Comparison of ENCODE assay signal across 20 mouse cellular contexts in genomic region chr8:87049746-87050145, GRCm38 (mm10).
A peak's percentile ranks its signal among the peaks of the same experiment; 100 is the strongest.
DNase-seq lines count a peak whose midpoint lies in the region; ATAC-seq lines count a peak whose summit lies in the region.
"Had no signal": no experiment of that assay in that cellular context is flagged by ENCODE, and none has a peak within 500 bp of the region (broad histone marks: within the 10 kb centered on the region; RNA-seq: fewer than 3 reads in every experiment).

No protein-coding gene starts in this region.

- intact Hi-C loops in left cerebral cortex, postnatal 4 days (cut with DNase I), result no loop called here
- intact Hi-C loops in left cerebral cortex, postnatal 10 days (cut with DNase I), result no loop called here

- H3K27me3 ChIP-seq in hindbrain, embryonic 16.5 days (replicated peaks; ENCODE audit: control insufficient read depth, insufficient read depth, low read length), result no peaks in the 10 kb centered on the region
- H3K27me3 ChIP-seq: embryonic facial prominence, embryonic 12.5 days; hindbrain, embryonic 12.5 days; liver, embryonic 12.5 days; lung, embryonic 15.5 days; neural tube, embryonic 15.5 days had no signal

- peaks cover 2% of the 10 kb centered on the region; the same call in 1 of the 2 replicates for H3K9me3 ChIP-seq in hindbrain, embryonic 16.5 days (ENCODE audit: control insufficient read depth, low read length)
- H3K9me3 ChIP-seq: embryonic facial prominence, embryonic 12.5 days; limb, embryonic 10.5 days; liver, embryonic 12.5 days; lung, embryonic 15.5 days; neural tube, embryonic 15.5 days had no signal

- H3K36me3 ChIP-seq in hindbrain, embryonic 16.5 days (ENCODE audit: control insufficient read depth, insufficient read depth, low read length), result no peaks in the 10 kb centered on the region
- H3K36me3 ChIP-seq: embryonic facial prominence, embryonic 12.5 days; hindbrain, embryonic 12.5 days; limb, embryonic 10.5 days; liver, embryonic 12.5 days; lung, embryonic 15.5 days; neural tube, embryonic 15.5 days had no signal

- peak; percentile 40; the same call in 1 of the 2 replicates for ATAC-seq in cerebellum, adult (ENCODE audit: insufficient number of reproducible peaks, low FRiP score, low TSS enrichment)
- no peak for ATAC-seq in hindbrain, embryonic 16.5 days
- ATAC-seq: activated CD4-positive, CD25-positive, alpha-beta regulatory T cell, adult 4 months; intestine, embryonic 16.5 days; liver, embryonic 12.5 days had no signal

- no peak overlapping the region for H3K9ac ChIP-seq in hindbrain, embryonic 16.5 days (ENCODE audit: low read depth, low read length)
- H3K9ac ChIP-seq: embryonic facial prominence, embryonic 12.5 days; hindbrain, embryonic 12.5 days; liver, embryonic 12.5 days; lung, embryonic 15.5 days; neural tube, embryonic 15.5 days had no signal

- H3K4me2 ChIP-seq in hindbrain, embryonic 16.5 days (ENCODE audit: low read length), result no peak overlapping the region
- H3K4me2 ChIP-seq: embryonic facial prominence, embryonic 12.5 days; hindbrain, embryonic 12.5 days; liver, embryonic 12.5 days; lung, embryonic 15.5 days; neural tube, embryonic 15.5 days had no signal

- no peaks in the 10 kb centered on the region for H3K4me1 ChIP-seq in hindbrain, embryonic 16.5 days (ENCODE audit: control insufficient read depth, insufficient read depth, low read depth, low read length)
- H3K4me1 ChIP-seq: embryonic facial prominence, embryonic 12.5 days; hindbrain, embryonic 12.5 days; limb, embryonic 10.5 days; liver, embryonic 12.5 days; lung, embryonic 15.5 days; neural tube, embryonic 15.5 days had no signal

- 48% methylated on average over 3 of the region's 3 CpGs for WGBS in hindbrain, embryonic 16.5 days

- H3K27ac ChIP-seq in hindbrain, embryonic 16.5 days (ENCODE audit: low read depth, low read length), result no peak overlapping the region
- H3K27ac ChIP-seq: embryonic facial prominence, embryonic 12.5 days; hindbrain, embryonic 12.5 days; limb, embryonic 10.5 days; liver, embryonic 12.5 days; lung, embryonic 15.5 days; neural tube, embryonic 15.5 days had no signal

- H3K4me3 ChIP-seq in hindbrain, embryonic 16.5 days (ENCODE audit: low read length), result no peak overlapping the region
- H3K4me3 ChIP-seq: embryonic facial prominence, embryonic 12.5 days; hindbrain, embryonic 12.5 days; limb, embryonic 10.5 days; liver, embryonic 12.5 days; lung, embryonic 15.5 days; myocyte; neural tube, embryonic 15.5 days had no signal

- peak; percentile 46 for DNase-seq in left cerebral cortex, postnatal 4 days
- DNase-seq in left cerebral cortex, postnatal 10 days (ENCODE audit: extremely low spot score in 1 of 2, low spot score in 2 of 2), result no peak
- peak; percentile 87 to 90 for DNase-seq in cerebellum, postnatal 10 days
- peak; percentile 52 for DNase-seq in skeletal muscle tissue, adult 2 months (ENCODE audit: low read depth, low spot score)
- no peak for DNase-seq in layer of hippocampus, adult 9-10 months (ENCODE audit: low spot score)
- no peak for DNase-seq in frontal cortex, postnatal 10 days (ENCODE audit: low spot score in 2 of 2)
- DNase-seq: midbrain, embryonic 14.5 days; spleen, adult 18-20 months; thymus, adult 18-20 months had no signal

Comparison
In these comparisons a context has a peak if more than half of its experiments do, and no peak if none do; other contexts are left out.
1. DNase-seq: peak in left cerebral cortex, postnatal 4 days (single experiment), cerebellum, postnatal 10 days (2 of 2) and skeletal muscle tissue, adult 2 months (single experiment); none in left cerebral cortex, postnatal 10 days (0 of 2), layer of hippocampus, adult 9-10 months (single experiment) and frontal cortex, postnatal 10 days (0 of 2).